Mouse (Mus musculus) urinary bladder, postnatal 4 days (tissue): ENCODE results near the gene Stk19.
"Not testable (repeated sequence)": the region's sequence is repeated elsewhere in the genome, so short reads cannot be mapped to it uniquely, and the experiment has no call there.

Experiments used
- DNase-seq, 2 experiments: peaks; one replicate each; pipeline ENCODE4 v3.0.0; 2021 to 2022; ENCODE audit warnings: low spot score in 2 of 2

The Stk19 gene

DNA sequence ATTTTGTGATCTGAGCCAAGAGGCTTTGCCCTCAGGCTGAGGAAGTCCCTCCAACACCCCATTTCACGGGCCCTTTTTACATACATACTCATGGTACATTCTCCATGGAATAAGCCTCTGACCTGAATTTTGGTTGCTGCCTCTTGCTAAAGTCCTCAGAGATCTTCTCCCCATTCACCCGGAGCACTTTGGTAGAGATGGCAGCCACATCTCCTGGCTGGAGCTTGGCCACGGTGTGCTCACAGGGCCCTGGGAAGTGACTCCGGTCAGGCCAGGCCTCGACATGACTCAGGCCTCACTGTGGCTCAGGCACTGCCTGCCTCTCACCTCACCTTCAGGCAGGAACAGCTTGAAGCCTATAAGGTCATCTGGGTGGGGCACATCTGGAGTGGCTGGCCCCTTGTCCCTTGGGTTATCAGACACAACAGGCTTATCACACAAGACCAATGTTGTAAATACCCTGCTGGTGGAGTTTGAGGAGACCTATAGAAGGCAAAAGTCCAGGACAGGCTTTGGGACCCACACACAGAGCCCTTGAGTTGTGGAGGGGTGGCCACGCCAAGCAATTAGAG is 4.1 kb upstream of the Stk19 start:
- DNase-seq: no peak

DNA sequence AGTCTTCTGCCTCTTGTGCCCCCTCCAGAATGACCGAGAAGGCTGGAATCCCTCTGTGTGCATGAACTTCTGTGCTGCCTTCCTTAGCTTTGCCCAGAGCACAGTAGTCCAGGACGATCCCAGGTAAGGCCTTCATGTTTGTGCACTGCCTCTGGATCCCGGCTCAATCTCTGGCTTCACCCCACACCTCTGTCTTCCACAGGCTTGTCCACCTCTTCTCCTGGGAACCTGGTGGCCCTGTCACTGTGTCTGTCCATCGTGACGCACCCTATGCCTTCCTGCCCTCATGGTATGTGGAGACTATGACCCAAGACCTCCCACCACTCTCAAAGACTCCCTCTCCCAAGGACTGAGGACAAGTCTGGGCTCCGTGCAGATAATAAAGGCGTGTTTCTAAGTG is 2.0 kb upstream of the Stk19 start:
- DNase-seq: no peak

DNA sequence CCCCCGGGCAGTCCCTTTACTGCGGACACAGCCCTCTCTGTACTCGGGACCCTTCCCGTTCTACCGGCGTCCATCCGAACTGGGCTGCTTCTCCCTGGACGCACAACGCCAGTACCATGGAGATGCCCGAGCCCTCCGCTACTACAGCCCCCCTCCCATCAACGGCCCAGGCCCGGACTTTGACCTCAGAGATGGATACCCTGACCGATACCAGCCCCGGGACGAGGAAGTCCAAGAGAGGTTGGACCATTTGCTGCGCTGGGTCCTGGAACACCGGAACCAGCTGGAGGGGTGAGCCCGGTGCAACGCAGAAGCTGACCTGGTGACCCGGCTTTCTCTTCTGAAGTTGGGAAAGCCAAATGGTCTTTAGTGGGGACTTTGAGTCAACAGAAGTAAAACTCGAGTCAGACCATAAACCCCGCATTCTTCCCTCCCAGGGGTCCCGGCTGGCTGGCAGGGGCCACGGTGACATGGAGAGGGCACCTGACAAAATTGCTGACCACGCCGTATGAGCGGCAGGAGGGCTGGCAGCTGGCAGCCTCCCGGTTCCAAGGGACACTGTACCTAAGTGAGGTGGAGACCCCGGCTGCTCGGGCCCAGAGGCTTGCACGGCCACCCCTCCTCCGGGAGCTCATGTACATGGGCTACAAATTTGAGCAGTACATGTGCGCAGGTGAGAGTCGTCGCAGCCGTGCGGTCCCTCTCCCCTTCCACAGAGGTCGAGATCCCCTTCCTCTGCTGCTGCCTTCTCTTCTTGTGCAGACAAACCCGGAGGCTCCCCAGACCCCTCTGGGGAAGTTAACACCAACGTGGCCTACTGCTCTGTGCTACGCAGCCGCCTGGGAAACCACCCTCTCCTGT is 949 bp upstream of the Stk19 start:
- no peak for DNase-seq

DNA sequence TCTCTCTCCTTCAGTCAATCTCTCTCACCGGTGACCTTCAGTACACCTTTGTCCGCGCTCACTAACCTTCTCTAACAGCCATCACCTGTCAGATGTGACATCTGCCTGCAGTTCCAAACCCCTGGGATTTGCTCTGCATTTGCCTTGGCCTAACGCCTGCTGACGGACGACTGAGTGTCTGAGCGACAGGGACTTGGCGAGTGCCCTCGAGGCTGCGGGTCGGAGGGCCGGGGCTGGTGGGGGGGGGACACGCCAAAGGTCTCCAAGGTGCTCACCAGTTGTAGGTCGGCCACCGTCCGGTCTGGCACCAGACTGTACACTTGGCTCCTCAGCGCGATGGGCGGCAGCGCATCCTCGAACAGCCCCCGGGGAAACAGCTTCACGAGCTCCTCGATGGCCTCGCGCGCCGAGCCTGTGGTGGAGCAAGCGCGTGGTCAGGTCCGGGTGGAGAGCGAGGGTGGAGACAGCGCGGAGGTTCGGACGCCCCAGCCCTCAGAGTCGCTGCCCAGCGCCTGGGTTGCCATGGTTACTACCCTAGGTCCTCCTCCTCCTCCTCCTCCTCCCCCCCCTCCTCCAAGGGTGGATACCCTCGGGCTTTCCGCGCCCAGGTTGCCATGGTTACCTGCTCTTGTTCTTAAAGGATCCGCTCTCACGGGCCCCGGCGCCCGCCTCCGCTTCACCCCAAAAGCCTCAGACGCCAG is 440 bp downstream of the Stk19 start:
- DNase-seq: no peak

DNA sequence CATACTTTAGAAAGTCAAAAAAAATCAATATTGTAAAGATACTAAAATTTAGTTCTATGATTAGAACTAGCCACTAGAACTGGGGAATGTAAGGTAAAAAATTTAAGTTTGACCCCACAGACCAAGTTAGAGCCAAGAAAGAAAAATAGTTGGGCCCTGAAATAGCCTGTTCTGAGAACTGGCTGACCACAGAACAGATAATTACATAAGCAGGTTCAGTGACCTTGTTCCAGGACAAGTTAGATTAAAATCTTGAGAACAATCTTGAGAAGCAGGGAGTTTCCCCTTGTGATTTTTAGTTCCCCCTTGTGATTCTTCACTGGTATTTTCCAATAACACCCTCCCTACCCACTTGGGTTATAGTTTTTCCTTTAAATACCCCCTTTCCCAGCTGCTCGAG is 6.0 kb downstream of the Stk19 start:
- DNase-seq: not testable (repeated sequence)

DNA sequence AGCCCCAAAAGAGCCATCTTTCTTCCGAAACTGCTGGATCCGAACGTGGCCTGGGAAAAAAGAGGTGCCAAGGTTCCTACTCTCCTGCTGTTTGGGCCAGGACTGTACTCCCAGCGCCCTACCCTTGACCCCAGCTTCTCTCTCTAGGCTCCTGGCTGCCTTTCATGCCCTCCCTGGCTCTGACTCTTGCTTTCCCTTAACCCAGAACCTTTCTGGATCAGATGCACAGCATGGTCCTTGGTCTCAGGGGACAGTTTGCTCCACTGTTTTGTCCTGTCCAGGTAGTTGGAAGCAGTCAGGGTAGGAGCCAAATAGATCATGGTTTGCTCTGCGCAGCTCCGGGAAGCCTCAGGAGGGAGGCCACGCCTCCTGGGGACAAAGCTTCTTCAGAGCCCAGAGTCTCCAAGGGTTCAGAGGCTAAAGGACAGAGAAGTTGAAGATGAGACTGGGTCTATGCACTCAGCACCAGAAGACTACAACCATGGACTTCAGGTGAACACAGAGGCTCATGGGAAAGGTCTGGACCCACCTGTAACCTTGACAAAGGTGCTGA is 21.9 kb downstream of the Stk19 start:
- DNase-seq: no peak

DNA sequence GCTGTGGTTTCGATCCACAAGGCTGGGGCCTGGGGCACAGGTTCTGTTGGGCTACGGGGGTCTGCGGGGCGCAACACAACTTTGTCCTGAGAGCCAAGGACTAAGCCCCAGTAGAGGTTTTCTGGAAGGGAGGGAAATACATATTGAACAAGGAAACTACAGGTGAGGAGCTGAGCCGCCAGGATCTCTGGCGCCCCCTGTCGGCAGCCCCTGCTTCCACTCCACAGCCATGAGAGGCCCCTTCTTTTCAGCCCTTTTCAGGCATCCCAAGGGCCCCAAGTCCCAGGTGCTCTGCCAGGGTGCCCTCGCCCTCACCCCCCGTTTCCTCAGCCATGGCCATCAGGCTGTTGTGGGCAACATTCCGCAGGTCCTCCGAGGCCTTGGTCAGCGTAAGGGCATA is 23.0 kb downstream of the Stk19 start:
- not testable (repeated sequence) for DNase-seq

DNA sequence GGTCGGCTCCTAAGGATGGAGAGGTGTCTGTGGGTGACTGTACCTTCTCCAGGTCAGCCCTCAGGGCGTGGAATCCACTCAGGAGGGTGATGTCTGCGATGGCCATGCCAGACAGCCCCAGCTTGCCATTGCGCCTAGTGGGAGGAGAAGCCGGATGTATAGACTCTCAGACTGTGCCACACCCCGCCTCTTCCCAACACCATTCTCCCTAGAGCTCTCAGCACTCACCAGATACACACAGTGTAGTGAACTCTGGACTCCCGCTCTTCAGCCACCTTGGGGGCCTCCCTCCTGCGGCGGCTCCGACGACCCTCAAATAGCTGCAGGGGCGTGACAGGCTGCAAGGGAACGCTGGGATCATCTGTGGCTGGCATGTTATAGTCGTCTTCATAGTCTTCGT is 25.5 kb downstream of the Stk19 start:
- no peak for DNase-seq

DNA sequence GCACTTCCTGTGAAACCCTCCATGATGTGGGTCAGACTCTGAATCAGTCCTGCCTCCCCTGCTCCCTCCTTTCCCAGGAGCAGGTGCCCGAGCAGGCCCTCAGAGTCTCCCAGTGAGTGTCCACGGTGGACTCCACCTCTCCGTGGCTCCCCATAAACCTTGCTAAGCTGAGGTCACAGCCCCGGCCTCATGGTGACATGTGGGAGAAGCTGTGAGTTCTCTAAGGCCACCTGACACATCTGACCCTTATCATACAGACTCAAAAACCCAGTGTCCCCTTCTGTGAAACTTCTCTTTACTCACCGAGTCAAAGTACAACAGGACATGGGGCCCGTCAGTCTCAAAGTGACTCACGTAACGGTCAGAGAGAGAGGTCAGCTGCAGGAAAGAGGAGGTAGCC is 25.9 kb downstream of the Stk19 start:
- not testable (repeated sequence) for DNase-seq

DNA sequence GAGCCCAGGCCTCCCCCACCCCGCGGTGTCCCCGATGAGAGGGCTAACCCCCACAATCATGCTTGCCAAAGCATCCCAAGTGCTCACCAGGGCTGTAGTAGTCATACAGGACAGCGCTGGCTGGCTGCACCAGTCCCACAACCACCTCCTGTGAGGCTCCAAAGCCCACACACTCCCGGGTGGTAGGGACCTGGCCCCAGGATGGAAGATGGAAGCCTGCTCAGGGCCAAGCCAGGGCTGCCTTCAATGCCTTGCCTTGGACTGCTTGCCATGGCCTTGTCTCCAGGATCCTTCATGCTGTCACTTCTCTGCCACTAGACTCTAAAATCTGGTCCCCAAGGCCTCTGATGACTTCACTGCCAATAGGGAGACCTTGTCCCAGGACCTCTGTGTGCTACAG is 26.3 kb downstream of the Stk19 start:
- DNase-seq: not testable (repeated sequence)

DNA sequence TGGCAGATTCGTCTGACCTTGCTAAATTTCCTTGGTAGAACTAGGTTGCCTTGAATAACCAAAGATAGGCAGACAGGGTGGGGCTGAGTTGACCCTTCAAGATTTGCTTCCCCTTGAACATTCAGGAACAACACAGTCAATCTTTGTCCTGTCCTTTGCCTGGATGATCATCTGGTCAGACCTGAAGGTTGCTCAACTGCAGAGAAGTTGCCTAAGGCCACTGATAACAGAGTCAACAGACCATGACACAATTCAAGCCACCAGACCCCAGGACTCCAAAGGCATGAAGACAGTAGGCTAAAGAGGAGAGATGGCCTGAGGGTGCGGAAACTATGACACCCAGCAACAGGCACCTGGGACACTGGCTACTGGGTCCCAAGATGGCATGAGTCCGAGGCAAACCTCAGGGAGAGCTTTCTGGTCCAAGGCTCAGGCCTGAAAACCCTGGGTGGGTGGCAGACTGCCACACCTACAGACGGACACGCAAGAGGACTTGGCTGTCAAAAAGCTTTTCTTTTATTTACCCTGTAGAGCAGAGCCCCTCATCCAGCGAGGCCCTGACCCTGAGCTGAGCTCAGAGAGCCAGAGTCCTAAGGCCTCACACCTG is 28.0 kb downstream of the Stk19 start:
- DNase-seq: no peak

DNA sequence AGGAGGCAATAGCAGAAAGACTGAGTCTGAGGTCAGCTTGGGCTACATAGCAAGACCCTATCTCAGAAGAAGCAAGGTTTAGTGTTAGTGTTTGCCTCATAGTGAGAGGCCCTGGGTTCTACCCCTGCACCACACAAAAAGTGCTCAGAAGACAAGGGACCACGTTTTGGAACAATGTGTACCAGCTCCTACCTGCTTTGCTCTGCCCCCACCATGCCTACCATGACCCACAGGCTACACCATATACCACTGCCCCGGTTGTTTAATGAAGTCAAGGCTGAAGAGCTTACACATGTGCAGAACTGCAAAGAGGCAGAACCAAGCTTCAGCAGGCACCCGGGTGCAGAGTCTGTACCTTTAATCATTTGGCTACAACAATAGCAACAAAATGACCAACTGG is 29.6 kb downstream of the Stk19 start:
- no peak for DNase-seq

DNA sequence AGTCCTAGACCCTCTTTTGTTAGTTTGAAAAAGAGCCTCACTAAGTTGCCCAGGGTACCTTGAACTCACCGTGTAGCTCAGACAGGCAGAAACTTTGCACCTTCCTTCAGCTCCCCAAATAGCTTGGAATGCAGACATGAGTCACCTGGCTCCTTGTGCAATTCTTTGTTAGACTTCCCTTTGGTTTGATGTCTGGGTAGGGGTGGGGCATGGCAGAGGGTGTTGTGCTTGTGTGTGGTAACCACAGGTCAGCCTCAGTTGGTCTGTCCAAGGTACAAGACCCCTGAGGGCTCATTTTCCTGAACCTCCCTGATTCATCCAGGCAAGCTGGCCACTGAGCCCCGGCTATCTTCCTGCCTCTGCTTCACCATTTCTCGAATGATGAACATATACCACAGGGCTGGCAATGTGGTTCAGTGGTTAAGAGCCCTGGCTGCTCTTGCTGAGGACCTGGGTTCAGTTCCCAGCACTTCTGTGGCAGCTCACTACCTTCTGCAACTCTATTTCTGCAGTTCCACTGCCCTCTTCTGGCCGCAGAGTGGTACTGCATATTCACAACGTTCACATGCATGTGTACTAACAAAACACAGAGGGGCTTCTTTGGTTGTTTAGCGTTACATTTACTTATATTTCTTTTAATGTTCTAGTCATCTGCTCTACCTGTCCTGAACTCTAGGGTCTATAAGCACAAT is 31.7 kb downstream of the Stk19 start:
- no peak for DNase-seq

DNA sequence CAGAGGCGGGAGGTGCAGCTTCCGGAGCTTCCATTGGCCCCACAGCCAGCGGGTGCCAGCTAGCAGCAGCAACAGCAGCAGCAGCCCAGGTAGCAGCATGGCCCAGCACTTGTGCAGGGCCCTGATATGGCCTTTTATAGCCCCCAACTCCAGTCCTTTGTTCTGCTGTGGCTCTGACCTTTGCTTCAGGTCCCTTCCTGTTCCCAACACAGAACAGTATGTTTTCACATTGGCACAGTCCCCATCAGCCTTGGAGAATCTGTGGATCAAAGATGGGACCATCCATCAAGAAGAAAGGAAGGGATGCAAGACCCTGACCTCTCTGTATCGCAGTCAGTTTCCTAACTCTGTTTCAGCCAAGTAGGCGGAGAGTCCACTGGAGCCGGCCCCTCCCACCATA is 32.4 kb downstream of the Stk19 start, which contains the start of gene Cyp21a1:
Gene Cyp21a1 (minus strand): TSS at position 261 of the 400 bp plus-strand sequence.
- DNase-seq: not testable (repeated sequence)

DNA sequence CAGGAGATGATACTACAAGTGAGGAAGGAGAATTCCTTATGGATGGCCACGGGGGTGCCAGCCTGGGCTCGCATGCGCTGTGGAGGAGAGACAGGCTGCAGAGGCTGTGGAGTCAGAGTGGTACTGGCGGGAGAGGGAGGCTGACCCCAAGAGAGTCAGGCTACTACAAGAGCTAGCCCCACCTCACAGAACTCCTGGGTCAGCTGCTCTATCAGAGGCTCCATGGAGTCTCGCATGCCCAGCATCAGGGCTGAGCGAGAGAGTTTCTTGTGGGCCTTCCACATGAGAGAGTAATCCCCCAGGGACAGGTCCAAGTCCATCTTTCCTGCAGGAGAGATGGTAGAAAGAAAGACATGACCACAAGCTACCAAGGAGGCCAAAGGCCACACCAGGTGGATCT is 33.4 kb downstream of the Stk19 start:
- DNase-seq: not testable (repeated sequence)

DNA sequence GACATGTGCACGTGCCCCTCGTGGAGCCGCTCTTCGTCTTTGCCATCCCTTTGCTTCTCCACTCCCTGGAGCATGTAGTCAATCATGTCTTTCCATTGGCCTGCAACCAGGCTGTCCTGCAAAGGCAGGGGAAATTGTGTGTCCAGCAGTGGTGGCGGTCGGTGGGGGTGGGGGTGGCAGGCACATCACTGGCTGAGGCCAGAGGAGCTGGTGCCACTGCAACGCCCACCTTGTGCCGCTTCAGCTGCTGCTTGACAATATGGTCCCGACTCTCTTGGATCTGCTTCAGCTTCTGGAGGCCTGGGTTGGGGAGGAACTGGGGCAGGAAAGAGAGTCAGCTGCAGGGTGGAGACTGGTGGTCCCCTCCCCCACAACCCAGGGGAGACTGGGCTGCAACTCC is 34.0 kb downstream of the Stk19 start:
- DNase-seq: not testable (repeated sequence)

DNA sequence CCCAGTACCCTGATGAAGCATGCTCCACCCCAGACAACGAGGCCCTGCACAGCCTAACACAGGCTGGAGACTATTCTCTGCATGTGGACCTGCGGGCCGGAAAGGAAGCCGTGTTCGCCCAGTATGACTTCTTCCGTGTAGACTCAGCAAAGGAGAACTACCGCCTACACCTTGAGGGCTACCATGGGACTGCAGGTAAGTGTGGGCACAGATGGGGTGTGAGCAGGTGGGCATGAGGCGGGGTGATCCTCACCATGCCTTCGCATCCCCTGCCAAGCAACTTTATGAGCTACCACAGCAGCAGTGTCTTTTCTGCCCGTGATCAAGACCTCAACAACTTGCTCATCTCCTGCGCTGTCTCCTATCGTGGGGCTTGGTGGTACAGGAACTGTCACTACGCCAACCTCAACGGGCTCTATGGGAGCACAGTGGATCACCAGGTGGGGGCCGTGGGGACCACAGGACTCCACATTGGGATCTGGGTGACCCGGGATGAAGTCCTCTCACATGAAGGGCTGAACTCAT is 35.9 kb downstream of the Stk19 start:
- not testable (repeated sequence) for DNase-seq

DNA sequence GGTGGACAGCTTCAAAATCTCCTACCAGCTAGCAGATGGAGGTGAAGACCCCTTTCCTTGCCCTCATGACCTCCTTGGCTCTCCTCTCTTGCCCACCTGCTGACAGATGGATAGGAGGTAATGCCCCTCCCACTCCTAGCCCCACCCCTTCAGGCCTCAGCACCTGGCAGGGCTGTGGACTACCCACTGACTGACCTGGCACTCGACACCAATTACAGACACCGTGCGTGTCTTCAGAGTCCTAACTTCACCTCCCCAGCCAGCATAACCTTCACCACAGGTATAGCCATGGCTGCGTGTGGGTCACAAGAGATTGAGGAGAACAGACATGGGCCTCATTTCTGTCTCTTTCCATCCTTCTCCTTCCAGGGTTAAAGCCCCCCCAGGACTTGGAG is 37.2 kb downstream of the Stk19 start:
- DNase-seq: peak in 1 of 2 experiments; percentile 49

DNA sequence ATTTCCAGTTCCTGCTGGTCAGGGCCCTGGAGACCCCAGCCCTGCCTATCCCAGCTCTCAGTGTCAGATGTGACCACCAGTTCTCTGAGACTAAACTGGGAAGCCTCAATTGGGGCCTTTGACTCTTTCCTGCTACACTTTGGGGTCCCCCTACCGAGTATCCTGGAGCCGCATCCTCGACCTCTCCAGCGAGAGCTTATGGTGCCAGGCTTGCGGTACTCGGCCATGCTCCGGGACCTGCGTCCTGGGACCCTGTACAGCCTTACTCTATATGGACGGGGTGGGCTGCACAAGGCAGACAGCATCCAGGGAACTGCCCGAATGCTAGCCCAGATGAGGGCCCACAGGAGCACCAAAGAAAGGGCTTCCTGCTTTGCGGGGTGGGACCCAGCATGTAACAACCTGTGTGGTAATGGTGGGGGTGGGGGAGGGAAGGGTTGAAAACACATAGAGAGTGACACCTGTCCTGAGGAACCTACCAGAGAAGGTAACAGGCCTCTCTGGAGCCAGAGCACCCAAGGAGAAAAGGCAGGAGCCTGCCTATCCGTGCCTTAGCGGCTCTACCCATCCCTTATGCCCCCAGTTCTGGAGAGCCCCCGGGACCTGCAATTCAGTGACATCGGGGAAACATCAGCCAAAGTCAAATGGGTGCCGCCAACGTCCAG is 37.7 kb downstream of the Stk19 start:
- DNase-seq: peak in 1 of 2 experiments; percentile 57

DNA sequence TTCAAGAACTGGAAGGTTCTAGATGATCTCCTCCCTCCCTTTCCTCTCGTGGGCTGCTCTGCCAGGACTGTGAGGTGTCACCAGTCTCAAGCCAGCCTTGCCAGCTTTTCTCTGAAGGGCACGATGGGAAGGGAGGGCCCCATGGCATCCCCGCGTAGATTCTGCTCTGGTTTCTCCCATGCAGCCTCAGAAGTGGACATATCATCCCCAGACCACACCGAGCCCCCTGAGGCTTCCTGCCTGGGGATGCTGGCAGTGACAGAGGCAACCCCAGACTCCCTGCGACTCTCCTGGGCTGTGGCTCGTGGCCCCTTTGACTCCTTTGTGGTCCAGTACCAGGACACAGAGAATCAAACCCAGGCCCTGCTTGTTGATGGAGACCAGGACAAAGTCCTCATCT is 38.7 kb downstream of the Stk19 start:
- DNase-seq: peak in 1 of 2 experiments; percentile 34
